Mouse (Mus musculus): ENCODE measurements around the gene Map3k10. TPM values are rescaled to one million over a fixed set of nuclear protein-coding genes. Genes with fewer than 3 reads are reported as not detected.

The Map3k10 gene
- polyA plus RNA-seq, 1 experiment from 2014 or later, result 4.2 TPM

- WGBS, result 4% methylated on average over 44 of the region's 62 CpGs
- TF ChIP-seq CTCF (IDR thresholded peaks at IDR 0.05; ENCODE audit: low read depth) (peak; percentile 39; the same call in 1 of the 2 replicates), EP300 (optimal IDR thresholded peaks at IDR 0.05) (no peak)
- Histone ChIP-seq H3K27ac (replicated peaks) (no peak within 1 kb of the TSS), H3K4me2 (replicated peaks; ENCODE audit: low read depth) (peak within 1 kb of the TSS; percentile 27; the same call in 1 of the 2 replicates), H3K9me3 (ENCODE audit: control insufficient read depth, low read length) (no peaks in the 10 kb centered on the region), H3K9ac (ENCODE audit: low read length) (no peak within 1 kb of the TSS), H3K4me3 (ENCODE audit: low read depth, low read length) (0 out of 2 replicates have a peak within 1 kb of the TSS, but pooled peaks have one; percentile 13), H3K36me3 (ENCODE audit: control insufficient read depth, insufficient read depth, low read length) (peaks cover 3% of the 10 kb centered on the region), H3K27me3 (ENCODE audit: control insufficient read depth, insufficient read depth, low read length) (peaks cover 6% of the 10 kb centered on the region; the same call in 1 of the 2 replicates), H3K4me1 (replicated peaks; ENCODE audit: control insufficient read depth, insufficient read depth) (no peaks in the 10 kb centered on the region)
- DNase-seq (ENCODE audit: low spot score) (peak; percentile 56), ATAC-seq (ENCODE audit: low FRiP score, low TSS enrichment) (no peak; the same call in 1 of the 2 replicates)
These were observed 20.5 kb downstream of the Map3k10 start, which contains the start of gene Ttc9b for GRCm38 (mm10) chr7:27653681-27654437. Gene Ttc9b, plus strand, starts transcription at chr7:27653915.

GRCm38 (mm10) chr7:27650949-27651348, 23.4 kb downstream of the Map3k10 start:
- Histone ChIP-seq H3K27ac (replicated peaks) (no peak overlapping the region), H3K9me3 (ENCODE audit: control insufficient read depth, low read length) (no peaks in the 10 kb centered on the region), H3K4me1 (replicated peaks; ENCODE audit: control insufficient read depth, insufficient read depth) (no peaks in the 10 kb centered on the region), H3K27me3 (ENCODE audit: control insufficient read depth, insufficient read depth, low read length) (peaks cover 6% of the 10 kb centered on the region; the same call in 1 of the 2 replicates), H3K4me2 (replicated peaks; ENCODE audit: low read depth) (no peak overlapping the region), H3K4me3 (ENCODE audit: low read depth, low read length) (no peak overlapping the region), H3K9ac (ENCODE audit: low read length) (no peak overlapping the region), H3K36me3 (ENCODE audit: control insufficient read depth, insufficient read depth, low read length) (no peaks in the 10 kb centered on the region)
- peak; percentile 43; the same call in 1 of the 2 replicates for ATAC-seq (ENCODE audit: low FRiP score, low TSS enrichment)
- peak; percentile 76 for DNase-seq (ENCODE audit: low spot score)
- WGBS, result 4% methylated on average over 10 of the region's 10 CpGs
- TF ChIP-seq CTCF (IDR thresholded peaks at IDR 0.05; ENCODE audit: low read depth), result peak; percentile 86
- no peak for TF ChIP-seq EP300 (optimal IDR thresholded peaks at IDR 0.05)

GRCm38 (mm10) chr7:27649723-27650122, 24.7 kb downstream of the Map3k10 start:
- DNase-seq (ENCODE audit: low spot score) (no peak), ATAC-seq (ENCODE audit: low FRiP score, low TSS enrichment) (no peak)
- WGBS, result 89% methylated on average over 11 of the region's 11 CpGs
- Histone ChIP-seq H3K27me3 (ENCODE audit: control insufficient read depth, insufficient read depth, low read length) (peaks cover 6% of the 10 kb centered on the region; the same call in 1 of the 2 replicates), H3K27ac (replicated peaks) (no peak overlapping the region), H3K4me3 (ENCODE audit: low read depth, low read length) (no peak overlapping the region), H3K36me3 (ENCODE audit: control insufficient read depth, insufficient read depth, low read length) (no peaks in the 10 kb centered on the region), H3K4me1 (replicated peaks; ENCODE audit: control insufficient read depth, insufficient read depth) (no peaks in the 10 kb centered on the region), H3K4me2 (replicated peaks; ENCODE audit: low read depth) (no peak overlapping the region), H3K9ac (ENCODE audit: low read length) (no peak overlapping the region), H3K9me3 (ENCODE audit: control insufficient read depth, low read length) (no peaks in the 10 kb centered on the region)
- TF ChIP-seq CTCF (IDR thresholded peaks at IDR 0.05; ENCODE audit: low read depth) (no peak), EP300 (optimal IDR thresholded peaks at IDR 0.05) (no peak)

- no peak overlapping the region for H3K4me3 ChIP-seq (ENCODE audit: low read depth, low read length)
- H3K9ac ChIP-seq (ENCODE audit: low read length), result no peak overlapping the region
- H3K9me3 ChIP-seq (ENCODE audit: control insufficient read depth, low read length), result no peaks in the 10 kb centered on the region
- 75% methylated on average over 6 of the region's 6 CpGs for WGBS
- H3K36me3 ChIP-seq (ENCODE audit: control insufficient read depth, insufficient read depth, low read length), result no peaks in the 10 kb centered on the region
- no peak overlapping the region for H3K27ac ChIP-seq (replicated peaks)
- H3K4me1 ChIP-seq (replicated peaks; ENCODE audit: control insufficient read depth, insufficient read depth), result no peaks in the 10 kb centered on the region
- ATAC-seq (ENCODE audit: low FRiP score, low TSS enrichment) (no peak), DNase-seq (ENCODE audit: low spot score) (no peak)
- no peaks in the 10 kb centered on the region for H3K27me3 ChIP-seq (ENCODE audit: control insufficient read depth, insufficient read depth, low read length)
- no peak overlapping the region for H3K4me2 ChIP-seq (replicated peaks; ENCODE audit: low read depth)
- TF ChIP-seq EP300 (optimal IDR thresholded peaks at IDR 0.05) (no peak), CTCF (IDR thresholded peaks at IDR 0.05; ENCODE audit: low read depth) (no peak)
These were observed 27.0 kb downstream of the Map3k10 start for GRCm38 (mm10) chr7:27647281-27648002.

- H3K36me3 ChIP-seq (ENCODE audit: control insufficient read depth, insufficient read depth, low read length), result no peaks in the 10 kb centered on the region
- H3K4me1 ChIP-seq (replicated peaks; ENCODE audit: control insufficient read depth, insufficient read depth), result no peaks in the 10 kb centered on the region
- H3K27me3 ChIP-seq (ENCODE audit: control insufficient read depth, insufficient read depth, low read length), result no peaks in the 10 kb centered on the region
- DNase-seq (ENCODE audit: low spot score) (no peak), ATAC-seq (ENCODE audit: low FRiP score, low TSS enrichment) (no peak)
- no peaks in the 10 kb centered on the region for H3K9me3 ChIP-seq (ENCODE audit: control insufficient read depth, low read length)
- H3K4me2 ChIP-seq (replicated peaks; ENCODE audit: low read depth), result no peak overlapping the region
- no peak overlapping the region for H3K9ac ChIP-seq (ENCODE audit: low read length)
- 83% methylated on average over 7 of the region's 7 CpGs for WGBS
- H3K27ac ChIP-seq (replicated peaks), result no peak overlapping the region
- TF ChIP-seq CTCF (IDR thresholded peaks at IDR 0.05; ENCODE audit: low read depth) (no peak), EP300 (optimal IDR thresholded peaks at IDR 0.05) (no peak)
- no peak overlapping the region for H3K4me3 ChIP-seq (ENCODE audit: low read depth, low read length)
These were observed 27.9 kb downstream of the Map3k10 start for GRCm38 (mm10) chr7:27646516-27646915.

All from stomach, postnatal 0 days (tissue).